Mouse (Mus musculus) ovary, postnatal 10 days (tissue): ENCODE data around the gene Spry1.
"Not testable (repeated sequence)": the region's sequence is repeated elsewhere in the genome, so short reads cannot be mapped to it uniquely, and the experiment has no call there.

Experiments
- DNase-seq: peaks from one replicate; pipeline ENCODE4 v3.0.0; 2022; ENCODE audit warnings: low spot score

The Spry1 gene

DNA sequence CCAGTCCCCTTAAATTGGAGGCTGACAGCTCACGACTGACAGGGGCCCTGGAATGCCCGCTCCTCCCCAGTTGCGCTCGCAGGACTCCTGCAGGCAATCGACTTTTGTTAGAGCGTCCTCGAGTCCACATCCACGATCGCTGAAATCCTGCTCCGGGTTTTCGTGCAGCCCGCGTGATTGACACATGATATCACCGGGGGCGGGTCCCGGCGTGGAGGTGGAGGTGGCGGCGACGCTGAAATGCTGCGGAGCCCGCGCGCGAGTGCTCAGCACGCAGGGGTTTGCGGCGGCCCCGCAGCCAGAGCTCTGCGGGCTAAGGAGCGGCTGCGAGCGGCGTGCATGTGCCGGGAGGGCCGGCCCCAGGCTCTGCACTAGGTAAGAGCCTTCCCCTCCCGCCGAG is at the start of gene Spry1:
Gene Spry1, plus strand, starts transcription at position 258 of the 400 bp plus-strand sequence.
- DNase-seq = peak; percentile 94

DNA sequence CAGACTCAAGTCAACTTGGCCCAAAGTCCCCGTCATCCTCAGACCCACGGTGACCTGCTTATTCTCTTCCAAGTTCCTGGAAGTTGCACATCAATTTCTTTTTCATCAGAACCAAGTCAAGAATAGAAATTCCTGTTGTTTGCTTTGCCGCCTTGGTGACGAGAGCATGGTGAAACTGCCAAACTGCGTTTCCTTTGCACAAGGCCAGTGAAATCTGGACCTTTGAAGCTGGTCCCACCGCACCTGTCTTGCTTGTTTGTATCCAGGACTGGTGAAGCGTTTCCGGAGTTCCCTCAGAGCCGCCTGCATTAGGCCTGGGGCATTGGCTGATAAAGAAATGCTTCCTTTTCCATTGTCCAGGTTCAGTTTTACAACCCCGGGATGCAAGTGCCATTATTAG is 44.0 kb upstream of the Spry1 start:
- DNase-seq = no peak

- no peak for DNase-seq
Observed at GRCm38 (mm10) chr3:37596519-37596918, 43.2 kb upstream of the Spry1 start.

DNA sequence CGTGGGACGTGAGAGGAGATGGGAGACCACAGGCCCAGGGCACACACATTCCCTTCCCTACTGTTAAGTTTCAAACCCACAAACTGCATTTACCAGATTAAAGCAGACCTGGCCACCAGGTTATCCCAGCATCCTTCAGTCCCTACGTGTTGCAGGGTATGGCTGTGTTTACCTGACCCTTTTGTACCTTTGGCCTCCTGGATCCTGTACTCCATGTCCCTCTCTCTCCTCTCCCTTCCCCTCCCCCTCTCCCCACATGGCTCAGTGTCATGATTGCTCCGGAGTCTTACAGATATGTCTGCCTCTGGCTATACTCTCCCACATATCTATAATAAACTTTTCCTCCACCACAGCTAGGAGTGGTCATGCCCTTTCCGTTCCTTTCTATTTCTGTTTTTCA is 42.5 kb upstream of the Spry1 start:
- no peak for DNase-seq

- not testable (repeated sequence) for DNase-seq
Observed at GRCm38 (mm10) chr3:37599641-37600040, 40.1 kb upstream of the Spry1 start.

- no peak for DNase-seq
Observed at GRCm38 (mm10) chr3:37602356-37602755, 37.4 kb upstream of the Spry1 start.

GRCm38 (mm10) chr3:37602890-37603289 is 36.9 kb upstream of the Spry1 start:
- no peak for DNase-seq

GRCm38 (mm10) chr3:37603541-37603940 is 36.2 kb upstream of the Spry1 start:
- DNase-seq = no peak

DNA sequence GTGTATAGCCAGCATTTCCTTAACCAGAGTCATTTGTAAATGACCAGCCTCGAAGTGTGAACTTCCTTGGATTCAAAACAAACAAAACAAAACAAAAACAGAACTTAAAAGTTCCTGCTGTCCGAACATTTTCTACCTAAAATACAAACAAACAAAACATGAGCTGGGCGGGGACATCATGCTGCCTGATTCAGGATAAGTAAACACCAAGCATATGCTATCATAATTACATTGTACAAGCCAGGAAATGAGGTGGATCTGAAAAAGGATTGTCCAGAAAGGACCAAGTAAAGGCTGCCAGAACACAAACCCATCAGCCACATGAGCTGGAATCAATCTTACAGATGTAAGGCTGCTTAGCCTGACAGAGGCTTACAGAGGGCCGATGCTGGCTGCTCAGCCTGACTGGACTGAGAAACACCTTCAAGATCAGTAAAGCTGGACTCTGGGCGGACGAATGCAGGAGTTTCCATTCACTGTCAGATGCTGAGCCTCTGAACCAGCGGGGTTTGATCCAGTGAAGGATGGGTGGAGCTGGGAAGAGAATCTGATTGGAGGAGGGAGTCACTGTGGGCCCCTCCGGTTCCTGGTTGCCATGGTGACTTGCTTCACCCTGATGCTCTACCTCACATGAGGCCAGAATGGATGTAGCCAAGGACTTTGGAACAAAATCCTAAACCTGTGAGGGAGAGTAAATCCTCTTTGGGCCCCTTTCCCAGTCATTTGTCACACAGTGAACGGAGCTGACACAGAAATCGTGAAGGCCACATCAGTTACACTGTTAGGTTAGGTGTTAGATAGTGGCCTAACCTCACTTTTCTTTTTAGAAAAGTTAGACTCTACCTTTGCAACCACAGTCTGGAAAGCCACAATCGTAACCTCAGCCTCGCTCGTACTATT is 34.5 kb upstream of the Spry1 start:
- no peak for DNase-seq

- DNase-seq = no peak
Observed at GRCm38 (mm10) chr3:37605876-37606238, 33.9 kb upstream of the Spry1 start.

- no peak for DNase-seq
Observed at GRCm38 (mm10) chr3:37608926-37609325, 30.8 kb upstream of the Spry1 start.

DNA sequence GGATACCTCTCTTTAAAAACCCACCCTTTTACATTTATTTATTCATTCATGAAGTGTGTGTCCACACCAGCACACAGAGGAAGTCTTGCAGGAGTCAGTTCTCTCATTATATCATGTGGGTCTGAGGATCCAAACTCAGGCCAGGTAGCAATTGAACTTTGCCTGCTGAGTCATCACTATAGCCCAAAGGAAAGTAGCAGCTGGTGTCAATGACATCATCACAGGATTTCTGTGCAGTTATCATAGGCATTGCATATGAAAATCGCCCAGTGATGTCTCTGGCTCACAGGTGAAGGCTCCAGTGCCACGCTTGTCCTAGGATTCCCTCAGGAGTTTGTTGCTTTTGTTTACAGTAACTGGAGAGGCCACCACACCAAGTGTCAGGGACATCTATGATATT is 29.1 kb upstream of the Spry1 start:
- DNase-seq = no peak

DNA sequence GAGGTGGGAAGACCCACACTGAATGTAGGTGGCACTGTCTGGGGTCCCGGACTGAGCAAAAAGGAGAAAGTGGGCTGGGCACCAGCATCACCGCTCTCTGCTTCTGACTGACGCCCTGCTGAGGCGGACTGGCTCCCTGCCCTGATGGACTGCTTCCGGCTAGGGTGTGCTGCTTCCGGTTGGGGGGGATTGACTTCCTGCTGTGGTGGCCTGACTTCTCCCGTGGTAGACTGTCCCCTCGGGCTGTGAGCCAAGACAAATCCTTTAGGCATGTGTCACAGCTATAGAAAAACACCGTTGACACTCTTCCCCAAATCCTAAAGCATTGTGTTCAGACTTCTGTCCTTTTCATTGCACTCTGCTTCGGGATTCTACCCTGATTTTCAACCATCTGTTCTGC is 26.0 kb upstream of the Spry1 start:
- DNase-seq = no peak

DNA sequence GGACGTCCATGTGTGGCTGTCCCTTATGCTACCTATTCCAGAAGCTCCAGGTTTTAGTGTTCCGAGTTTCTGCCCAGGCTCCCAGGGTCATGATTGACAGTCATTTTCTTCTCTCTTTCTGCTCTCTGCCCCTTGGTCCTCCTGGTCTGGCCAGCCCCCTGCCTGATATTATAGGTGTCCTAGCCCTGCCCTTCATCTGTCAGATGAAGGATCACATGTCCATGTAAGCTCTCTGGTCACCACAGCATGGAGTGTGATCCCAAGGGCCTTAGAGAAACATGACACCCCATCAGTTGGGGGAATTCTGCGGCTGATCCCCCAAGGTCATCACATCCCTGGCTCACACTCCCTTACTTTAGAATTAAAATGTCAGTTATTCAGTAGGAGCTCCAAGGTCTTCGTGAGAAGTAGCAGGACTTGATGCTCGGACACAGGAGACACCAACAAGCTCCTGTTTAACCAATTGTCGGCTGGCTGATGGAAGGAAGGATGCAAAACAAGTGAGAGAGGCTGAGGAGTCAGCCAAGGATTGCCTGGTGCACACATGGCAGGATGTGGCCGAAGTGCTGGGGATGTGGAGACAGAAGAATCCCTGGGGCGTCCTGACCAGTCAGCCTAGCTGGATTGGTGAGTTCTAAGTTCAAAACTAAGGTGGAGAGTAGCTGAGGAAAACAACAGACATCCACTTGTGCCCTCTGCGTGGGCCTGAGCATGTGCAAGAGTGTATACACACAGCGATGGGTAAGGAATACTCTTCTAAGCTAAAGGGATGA is 24.7 kb upstream of the Spry1 start:
- DNase-seq = no peak

DNA sequence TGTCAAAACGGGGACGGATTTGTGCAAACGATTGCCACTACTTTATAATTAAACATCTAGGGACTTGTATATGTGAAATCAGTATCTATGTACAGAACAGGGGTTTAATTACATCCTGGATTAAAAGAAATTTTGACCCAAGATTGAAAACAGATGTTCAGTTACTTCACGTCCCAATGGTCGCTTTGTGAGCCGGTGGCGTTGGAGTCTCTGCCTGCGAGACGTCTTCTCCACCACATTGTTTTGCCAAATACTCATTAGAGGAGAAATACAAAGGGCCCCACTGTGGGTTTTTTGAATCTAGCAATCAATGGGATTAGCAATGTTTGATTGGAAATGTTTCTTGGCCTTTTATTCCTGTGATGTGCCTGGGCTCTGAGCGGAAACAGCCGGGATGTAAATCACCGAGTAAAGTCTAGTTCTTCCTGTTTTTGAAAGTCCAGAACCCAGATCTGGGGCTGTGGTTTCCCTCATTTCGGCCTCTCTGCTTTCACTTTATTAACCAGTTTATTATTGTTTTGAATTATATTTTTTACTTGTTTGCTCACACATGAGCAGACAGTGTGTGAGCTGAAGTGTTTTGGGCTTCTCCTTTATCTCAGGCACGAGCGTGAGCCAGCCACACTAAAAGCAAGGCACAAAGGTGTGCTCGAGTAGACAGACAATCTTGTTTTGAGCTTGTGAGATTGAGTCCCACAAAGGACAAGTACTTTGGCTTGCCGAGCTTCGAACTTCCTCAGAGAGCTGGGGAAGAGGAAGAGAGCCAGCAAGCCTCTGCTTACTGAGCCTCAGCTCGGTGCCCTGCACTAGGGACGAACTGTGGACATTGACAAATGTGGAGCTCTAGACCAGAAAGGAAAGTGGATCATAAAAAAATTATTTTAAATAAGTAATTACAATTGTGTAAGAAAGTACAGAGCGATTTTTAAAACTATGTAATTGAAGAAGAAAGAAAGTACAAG is 22.9 kb upstream of the Spry1 start:
- DNase-seq = no peak

- no peak for DNase-seq
Observed at GRCm38 (mm10) chr3:37632246-37632645, 7.5 kb upstream of the Spry1 start.

DNA sequence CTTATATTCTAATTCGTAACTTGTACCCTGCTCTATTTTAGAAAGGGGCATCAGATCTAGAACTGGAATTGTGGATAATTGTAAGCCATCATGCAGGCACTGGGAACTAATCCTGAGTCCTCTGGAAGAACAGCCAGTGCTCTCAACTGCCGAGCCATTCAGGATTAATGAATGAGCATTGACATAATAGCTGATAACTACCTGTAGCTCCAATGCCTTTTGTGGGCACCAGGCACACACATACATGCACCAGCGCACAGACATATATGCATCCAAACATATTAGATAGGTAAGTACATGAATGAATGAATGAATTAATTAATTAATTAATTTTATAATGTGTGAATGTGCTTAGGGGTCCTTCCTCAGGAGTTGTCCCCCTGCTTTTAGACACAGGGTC is 7.0 kb upstream of the Spry1 start:
- DNase-seq = no peak

- no peak for DNase-seq
Observed at GRCm38 (mm10) chr3:37634648-37635047, 5.1 kb upstream of the Spry1 start.

- DNase-seq = no peak
Observed at GRCm38 (mm10) chr3:37636921-37637320, 2.8 kb upstream of the Spry1 start.

- peak; percentile 34 for DNase-seq
Observed at GRCm38 (mm10) chr3:37640162-37640721, 495 bp downstream of the Spry1 start.

DNA sequence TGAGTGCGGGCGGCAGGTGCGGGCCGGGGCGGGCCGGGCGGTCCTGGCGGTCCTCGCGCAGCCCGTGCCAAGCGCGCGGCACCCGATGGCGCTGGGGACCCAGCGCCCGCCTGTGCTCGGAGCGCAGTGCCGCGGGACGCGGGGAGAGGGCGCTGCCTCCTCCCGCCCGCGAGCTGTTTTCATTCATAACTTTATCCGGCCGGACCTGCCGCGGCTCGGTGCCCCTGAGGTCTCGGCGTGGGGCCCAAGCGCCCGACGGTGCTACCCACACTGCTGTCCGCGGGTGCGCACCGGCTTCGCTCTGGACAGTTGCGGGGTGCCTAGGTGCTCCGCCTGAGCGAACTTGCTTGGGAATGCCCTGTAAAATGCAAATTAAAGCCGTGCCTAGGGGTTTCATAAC is 1.1 kb downstream of the Spry1 start:
- DNase-seq = peak; percentile 18
